Mouse (Mus musculus) natural killer cell, adult 2 months (primary cell): Measurements from ENCODE around the gene Abcc8.

ENCODE experiments used
- DNase-seq, 2 experiments: peaks; one replicate each; pipeline ENCODE4 v3.0.0; 2022; ENCODE audit warnings: low spot score in 2 of 2

Abcc8 gene

GRCm38 (mm10) chr7:46154498-46155488 lies 25.0 kb downstream of the Abcc8 start:
- DNase-seq, result no peak

- no peak for DNase-seq
Measured at GRCm38 (mm10) chr7:46152819-46153351, 26.9 kb downstream of the Abcc8 start.

- DNase-seq, result no peak
Measured at GRCm38 (mm10) chr7:46147417-46147816, 32.4 kb downstream of the Abcc8 start.

GRCm38 (mm10) chr7:46146675-46147308 lies 33.0 kb downstream of the Abcc8 start:
- no peak for DNase-seq

GRCm38 (mm10) chr7:46144061-46144460 lies 35.8 kb downstream of the Abcc8 start:
- no peak for DNase-seq

- DNase-seq, result no peak
Measured at GRCm38 (mm10) chr7:46138329-46138930, 41.4 kb downstream of the Abcc8 start.

GRCm38 (mm10) chr7:46133858-46134257 lies 46.0 kb downstream of the Abcc8 start:
- no peak for DNase-seq

- no peak for DNase-seq
Measured at GRCm38 (mm10) chr7:46132229-46132628, 47.6 kb downstream of the Abcc8 start.

GRCm38 (mm10) chr7:46131806-46132205 lies 48.0 kb downstream of the Abcc8 start:
- no peak for DNase-seq

GRCm38 (mm10) chr7:46131266-46131665 lies 48.6 kb downstream of the Abcc8 start:
- DNase-seq, result no peak

GRCm38 (mm10) chr7:46130723-46131122 lies 49.1 kb downstream of the Abcc8 start:
- no peak for DNase-seq

- no peak for DNase-seq
Measured at GRCm38 (mm10) chr7:46129463-46130179, 50.2 kb downstream of the Abcc8 start.

- no peak for DNase-seq
Measured at GRCm38 (mm10) chr7:46128196-46128595, 51.6 kb downstream of the Abcc8 start.

- DNase-seq, result no peak
Measured at GRCm38 (mm10) chr7:46125340-46125739, 54.5 kb downstream of the Abcc8 start.

- no peak for DNase-seq
Measured at GRCm38 (mm10) chr7:46124460-46124859, 55.4 kb downstream of the Abcc8 start.

- no peak for DNase-seq
Measured at GRCm38 (mm10) chr7:46122964-46123363, 56.9 kb downstream of the Abcc8 start.

- DNase-seq, result no peak
Measured at GRCm38 (mm10) chr7:46117035-46117434, 62.8 kb downstream of the Abcc8 start.

GRCm38 (mm10) chr7:46116118-46116581 lies 63.7 kb downstream of the Abcc8 start:
- no peak for DNase-seq

GRCm38 (mm10) chr7:46113435-46113834 lies 66.4 kb downstream of the Abcc8 start:
- DNase-seq, result no peak

GRCm38 (mm10) chr7:46111938-46112337 lies 67.9 kb downstream of the Abcc8 start:
- DNase-seq, result no peak

GRCm38 (mm10) chr7:46111212-46111817 lies 68.5 kb downstream of the Abcc8 start:
- no peak for DNase-seq
